Mouse (Mus musculus): Measurements from ENCODE around the gene Rtbdn.

The Rtbdn gene

GRCm38 (mm10) chr8:84996978-84997377, 50.2 kb downstream of the Rtbdn start:
- in situ Hi-C loops (cut with MboI, MseI) = no loop called here

DNA sequence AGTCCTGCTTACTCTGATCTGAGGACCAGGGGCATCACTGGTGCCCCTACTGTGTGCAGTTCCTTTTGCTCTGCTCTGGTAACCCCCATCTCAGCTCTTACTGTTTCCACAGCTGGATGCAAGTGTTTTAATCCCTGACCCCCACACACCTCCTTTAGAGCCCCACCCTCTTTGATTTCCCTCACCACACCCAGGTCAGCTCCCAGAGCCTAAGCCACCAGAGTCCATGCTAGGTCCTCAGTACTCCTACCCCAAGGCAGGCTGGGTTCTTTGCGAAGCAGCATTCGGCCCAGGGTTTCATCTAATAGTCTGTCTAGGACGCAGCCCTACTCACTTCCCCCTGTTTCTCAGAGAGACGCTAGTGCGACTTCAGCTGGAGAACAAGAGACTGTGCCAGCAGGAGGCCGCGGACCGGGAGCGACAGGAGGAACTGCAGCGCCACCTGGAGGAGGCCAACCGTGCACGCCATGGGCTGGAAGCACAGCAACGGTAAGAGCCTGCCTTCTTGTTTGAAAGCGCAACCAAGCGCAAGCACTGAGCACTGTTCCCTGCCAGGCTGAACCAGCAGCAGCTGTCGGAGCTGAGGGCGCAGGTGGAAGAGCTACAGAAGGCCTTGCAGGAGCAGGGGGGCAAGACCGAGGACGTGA, 51.0 kb downstream of the Rtbdn start:
- in situ Hi-C loops (cut with MboI, MseI) = no loop called here

Data from regulatory T cell (primary cell).